Mouse (Mus musculus) midbrain, embryonic 16.5 days (tissue): ENCODE measurements around the gene Pfkl. TPM values are rescaled to one million over a fixed set of nuclear protein-coding genes. Genes with fewer than 3 reads are reported as not detected.
"Not testable (repeated sequence)": the region's sequence is repeated elsewhere in the genome, so short reads cannot be mapped to it uniquely, and the experiment has no call there.

Experiments
- ATAC-seq: fragments of 200-750 bp; cut with Nextera tagmentation; 2 replicates; pipeline ENCODE4 v1.8.0; 2017; ENCODE audit warnings: moderate TSS enrichment
- H3K27ac ChIP-seq: fragments of 300-500 bp; sonication (generic); 2 replicates; pipeline ENCODE4 v1.5.1; 2014; ENCODE audit warnings: mild to moderate bottlenecking, low read length, mixed read lengths
- H3K27me3 ChIP-seq: fragments of 300-500 bp; sonication (generic); 2 replicates; pipeline ENCODE4 v1.6.1; 2014; ENCODE audit warnings: low read depth, low read length, mixed read lengths; ENCODE audit not compliant: control insufficient read depth, insufficient read depth
- H3K36me3 ChIP-seq: fragments of 300-500 bp; sonication (generic); 2 replicates; pipeline ENCODE4 v1.6.1; 2014; ENCODE audit warnings: mild to moderate bottlenecking, low read length, moderate library complexity, mixed read lengths; ENCODE audit not compliant: control insufficient read depth, insufficient read depth
- H3K4me1 ChIP-seq: fragments of 300-500 bp; sonication (generic); 2 replicates; pipeline ENCODE4 v1.6.1; 2014; ENCODE audit warnings: mild to moderate bottlenecking, low read length, mixed read lengths; ENCODE audit not compliant: control insufficient read depth, insufficient read depth
- H3K4me2 ChIP-seq: fragments of 300-500 bp; sonication (generic); 2 replicates; pipeline ENCODE4 v1.6.1; 2014; ENCODE audit warnings: mild to moderate bottlenecking, low read length, mixed read lengths
- H3K4me3 ChIP-seq: fragments of 300-500 bp; sonication (generic); 2 replicates; pipeline ENCODE4 v1.5.1; 2014; ENCODE audit warnings: low read depth, mild to moderate bottlenecking, low read length, moderate library complexity, mixed read lengths
- H3K9ac ChIP-seq: fragments of 300-500 bp; sonication (generic); 2 replicates; pipeline ENCODE4 v1.6.1; 2014; ENCODE audit warnings: low read depth, low read length, mixed read lengths
- H3K9me3 ChIP-seq: fragments of 300-500 bp; sonication (generic); replicated peaks from 2 replicates; pipeline ENCODE4 v1.6.1; 2014; ENCODE audit warnings: mild to moderate bottlenecking, low read length, mixed read lengths; ENCODE audit not compliant: control insufficient read depth, poor library complexity, severe bottlenecking
- WGBS: fragments of 180-500 bp; shearing (Covaris S2); extraction: QIAGEN DNeasy Blood & Tissue Kit; methylation state at CpG from one replicate; pipeline ENCODE4 v1.1.7; 2014; 5-methylcytosine and 5-hydroxymethylcytosine counted together
- polyA plus RNA-seq: library from polyadenylated mRNA; unstranded; fragments of >200 nt; fragmentation: Nextera tagmentation; extraction: Ambion mirVana; gene quantifications from 2 replicates; pipeline ENCODE4 v1.2.1, GENCODE M21; 2015

The Pfkl gene
- polyA plus RNA-seq, 1 experiment from 2014 or later: 133 TPM

- H3K27me3 ChIP-seq: peaks cover 4% of the 10 kb centered on the region; the same call in 1 of the 2 replicates
These were observed 39.9 kb downstream of the Pfkl start for GRCm38 (mm10) chr10:77969973-77970325.

GRCm38 (mm10) chr10:77969274-77969972, 40.5 kb downstream of the Pfkl start:
- ATAC-seq: peak; percentile 93
- peak overlapping the region; percentile 93 for H3K4me2 ChIP-seq
- no peaks in the 10 kb centered on the region for H3K36me3 ChIP-seq
- H3K4me1 ChIP-seq: peaks cover 7% of the 10 kb centered on the region
- peaks cover 4% of the 10 kb centered on the region; the same call in 1 of the 2 replicates for H3K27me3 ChIP-seq
- H3K9me3 ChIP-seq: no peaks in the 10 kb centered on the region
- H3K9ac ChIP-seq: peak overlapping the region; percentile 74
- peak overlapping the region; percentile 48 for H3K4me3 ChIP-seq
- no peak overlapping the region for H3K27ac ChIP-seq
- WGBS: 4% methylated on average over 25 of the region's 26 CpGs

More at GRCm38 (mm10) chr10:77969973-77970325, 39.9 kb downstream of the Pfkl start:
- Histone ChIP-seq H3K36me3 (no peaks in the 10 kb centered on the region), H3K27ac (no peak overlapping the region), H3K4me1 (peaks cover 7% of the 10 kb centered on the region), H3K9ac (peak overlapping the region; percentile 74), H3K9me3 (no peaks in the 10 kb centered on the region), H3K4me2 (peak overlapping the region; percentile 93), H3K4me3 (peak overlapping the region; percentile 48)
- peak; percentile 44; the same call in 1 of the 2 replicates for ATAC-seq
- WGBS: 9% methylated on average over 8 of the region's 8 CpGs

GRCm38 (mm10) chr10:77963971-77964370, 45.9 kb downstream of the Pfkl start:
- 80% methylated on average over 6 of the region's 6 CpGs for WGBS
- H3K36me3 ChIP-seq: no peaks in the 10 kb centered on the region
- no peak overlapping the region for H3K4me3 ChIP-seq
- peaks cover 4% of the 10 kb centered on the region; the same call in 1 of the 2 replicates for H3K27me3 ChIP-seq
- no peak for ATAC-seq
- H3K27ac ChIP-seq: no peak overlapping the region
- H3K9ac ChIP-seq: no peak overlapping the region
- H3K4me2 ChIP-seq: no peak overlapping the region
- no peaks in the 10 kb centered on the region for H3K9me3 ChIP-seq
- H3K4me1 ChIP-seq: peaks cover 2% of the 10 kb centered on the region

- Histone ChIP-seq H3K9me3 (no peaks in the 10 kb centered on the region), H3K4me2 (no peak overlapping the region), H3K36me3 (no peaks in the 10 kb centered on the region), H3K4me1 (no peaks in the 10 kb centered on the region), H3K27me3 (no peaks in the 10 kb centered on the region), H3K27ac (no peak overlapping the region), H3K9ac (no peak overlapping the region), H3K4me3 (no peak overlapping the region)
- no peak for ATAC-seq
- WGBS: 100% methylated on average over 2 of the region's 2 CpGs
These were observed 47.2 kb downstream of the Pfkl start for GRCm38 (mm10) chr10:77962725-77963124.

GRCm38 (mm10) chr10:77950468-77950867, 59.4 kb downstream of the Pfkl start:
- WGBS: 94% methylated on average over 8 of the region's 12 CpGs
- not testable (repeated sequence) for H3K4me2 ChIP-seq, H3K9me3 ChIP-seq, ATAC-seq, H3K4me1 ChIP-seq, H3K4me3 ChIP-seq, H3K27ac ChIP-seq, H3K36me3 ChIP-seq, H3K9ac ChIP-seq, H3K27me3 ChIP-seq

GRCm38 (mm10) chr10:77939685-77940084, 70.2 kb downstream of the Pfkl start:
- Histone ChIP-seq H3K4me2 (no peak overlapping the region), H3K9ac (no peak overlapping the region), H3K4me3 (no peak overlapping the region), H3K27ac (no peak overlapping the region), H3K36me3 (no peaks in the 10 kb centered on the region), H3K27me3 (no peaks in the 10 kb centered on the region), H3K4me1 (no peaks in the 10 kb centered on the region), H3K9me3 (no peaks in the 10 kb centered on the region)
- WGBS: 79% methylated on average over 2 of the region's 2 CpGs
- no peak for ATAC-seq

Other genes starting within 250 kb of the Pfkl start
- not detected in 2 replicates for gene Gm3238, start 238.8 kb downstream of the Pfkl start, polyA plus RNA-seq
- gene Gm7138, start 233.1 kb downstream of the Pfkl start, polyA plus RNA-seq: not detected in 2 replicates
- gene Gm3250, start 227.5 kb downstream of the Pfkl start, polyA plus RNA-seq: not detected in 2 replicates
- not detected in 2 replicates for gene Gm7137, start 221.9 kb downstream of the Pfkl start, polyA plus RNA-seq
- gene Gm9639, start 215.0 kb downstream of the Pfkl start, polyA plus RNA-seq: not detected in 2 replicates
- not detected in 2 replicates for gene Gm19668, start 210.9 kb downstream of the Pfkl start, polyA plus RNA-seq
- not detected in 2 replicates for gene Gm9507, start 198.2 kb downstream of the Pfkl start, polyA plus RNA-seq
- gene Gm2696, start 195.4 kb downstream of the Pfkl start, polyA plus RNA-seq: not detected in 2 replicates
- gene Krtap10-4, start 183.0 kb downstream of the Pfkl start, polyA plus RNA-seq: not detected in 2 replicates
- not detected in 2 replicates for gene Krtap10-10, start 174.1 kb downstream of the Pfkl start, polyA plus RNA-seq
- gene Gm36176, start 163.3 kb downstream of the Pfkl start, polyA plus RNA-seq: not detected in 2 replicates
- not detected in 2 replicates for gene Gm10318, start 157.2 kb downstream of the Pfkl start, polyA plus RNA-seq
- gene Gm3285, start 148.1 kb downstream of the Pfkl start, polyA plus RNA-seq: not detected in 2 replicates
- 25.4 and 28.7 TPM in 2 replicates for gene Lrrc3, start 107.5 kb downstream of the Pfkl start, polyA plus RNA-seq
- gene Trpm2, start 39.5 kb downstream of the Pfkl start, polyA plus RNA-seq: 6.3 and 6.4 TPM in 2 replicates
- 47.9 and 48.1 TPM in 2 replicates for gene 1810043G02Rik, start 31.6 kb downstream of the Pfkl start, polyA plus RNA-seq
- not detected in 2 replicates for gene Dnmt3l, start 31.9 kb upstream of the Pfkl start, polyA plus RNA-seq
- 0.11 and 0.19 TPM in 2 replicates for gene Aire, start 33.5 kb upstream of the Pfkl start, polyA plus RNA-seq
- 0.52 and 0.64 TPM in 2 replicates for gene Icosl, start 59.2 kb upstream of the Pfkl start, polyA plus RNA-seq
- 24.9 and 34.2 TPM in 2 replicates for gene D10Jhu81e, start 159.7 kb upstream of the Pfkl start, polyA plus RNA-seq
- gene Pwp2, start 175.1 kb upstream of the Pfkl start, polyA plus RNA-seq: 18.1 and 19.0 TPM in 2 replicates
- 22.4 and 27.1 TPM in 2 replicates for gene Trappc10, start 234.6 kb upstream of the Pfkl start, polyA plus RNA-seq